Mouse (Mus musculus) Patski (cell line): Measurements from ENCODE around the gene Farsa. TPM values are rescaled to one million over a fixed set of nuclear protein-coding genes. Genes with fewer than 3 reads are reported as not detected.
A peak's percentile ranks its signal among the peaks of the same experiment; 100 is the strongest.

Experiments used
- ATAC-seq: fragments of 100-300 bp; one replicate; pipeline ENCODE4 v1.8.0; 2021
- CTCF ChIA-PET: fragments of 350-600 bp; sonication (Branson Sonifier 250); formaldehyde crosslinking; loops from one replicate; lab custom pipeline; 2022; ENCODE audit warnings: inconsistent platforms; lab: Charles Lee
- POLR2A ChIA-PET: fragments of 350-600 bp; sonication (Branson Sonifier 250); formaldehyde crosslinking; loops from one replicate; lab custom pipeline; 2022; ENCODE audit warnings: antibody characterized with exemption, inconsistent platforms; lab: Charles Lee
- DNase-seq: peaks from one replicate; pipeline ENCODE4 v3.0.0-alpha.2; 2011; ENCODE audit warnings: low read depth, low spot score
- H3K27me3 ChIP-seq: fragments of 371-371 bp; one replicate; pipeline ENCODE4 v1.5.1; 2021
- CTCF ChIP-seq: fragments of 100-300 bp; IDR thresholded peaks from one replicate; pipeline ENCODE4 v1.5.1; 2021
- in situ Hi-C: fragments of 300-500 bp; cut with MboI; formaldehyde crosslinking; loops from 3 replicates; pipeline ENCODE4 v1.11.1; 2018; ENCODE audit warnings: low pct_unique_long_range_greater_than_20kb, mixed read lengths
- polyA plus RNA-seq: library from polyadenylated mRNA; unstranded; gene quantifications from one replicate; pipeline ENCODE4 v1.2.3, GENCODE M21; 2021

Gene Farsa
- polyA plus RNA-seq, result 79.6 TPM

DNA sequence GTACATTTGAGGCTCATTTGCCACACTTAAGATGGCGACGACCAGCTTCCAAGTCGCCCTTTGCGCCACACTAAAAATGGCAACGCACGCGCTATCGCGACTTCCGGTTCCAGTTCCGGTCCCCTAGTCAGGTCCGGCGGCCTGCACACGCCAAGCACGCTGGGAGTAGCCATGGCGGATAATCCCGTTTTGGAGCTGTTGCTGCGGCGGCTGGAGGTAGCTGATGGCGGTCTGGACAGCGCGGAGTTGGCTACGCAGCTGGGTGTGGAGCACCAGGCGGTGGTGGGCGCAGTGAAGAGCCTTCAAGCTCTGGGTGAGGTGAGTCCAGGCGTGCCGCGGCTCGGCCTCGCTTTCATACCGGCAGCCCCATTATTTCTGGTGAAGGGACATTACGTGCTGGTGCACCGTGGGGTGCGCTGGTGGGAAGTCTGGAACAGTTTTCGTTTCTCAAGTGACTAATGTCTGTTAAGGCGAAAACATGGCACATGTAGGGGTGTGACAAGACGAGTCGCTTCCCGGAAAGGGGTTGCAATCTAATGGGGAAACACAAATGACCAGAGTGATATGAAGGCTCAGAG lies at the start of gene Farsa:
Farsa (plus strand) TSS at position 126 of the 578 bp plus-strand sequence.
- no peak for TF ChIP-seq CTCF
- H3K27me3 ChIP-seq, result no peaks in the 10 kb centered on the region
- in situ Hi-C loops, result no loop called here
- ChIA-PET POLR2A (interaction anchor here (1.4 to 2.0 kb wide), 3 partner anchors 9 to 11 kb away, joined by 6 to 11 read pairs (median 6); partner anchors contain the start of gene Calr), CTCF (interaction anchor here (0.7 to 1.5 kb wide), 4 partner anchors 10 to 46 kb away, joined by 3 read pairs; no protein-coding TSS in a partner anchor)
- peak; percentile 78 for ATAC-seq
- peak; percentile 64 for DNase-seq

DNA sequence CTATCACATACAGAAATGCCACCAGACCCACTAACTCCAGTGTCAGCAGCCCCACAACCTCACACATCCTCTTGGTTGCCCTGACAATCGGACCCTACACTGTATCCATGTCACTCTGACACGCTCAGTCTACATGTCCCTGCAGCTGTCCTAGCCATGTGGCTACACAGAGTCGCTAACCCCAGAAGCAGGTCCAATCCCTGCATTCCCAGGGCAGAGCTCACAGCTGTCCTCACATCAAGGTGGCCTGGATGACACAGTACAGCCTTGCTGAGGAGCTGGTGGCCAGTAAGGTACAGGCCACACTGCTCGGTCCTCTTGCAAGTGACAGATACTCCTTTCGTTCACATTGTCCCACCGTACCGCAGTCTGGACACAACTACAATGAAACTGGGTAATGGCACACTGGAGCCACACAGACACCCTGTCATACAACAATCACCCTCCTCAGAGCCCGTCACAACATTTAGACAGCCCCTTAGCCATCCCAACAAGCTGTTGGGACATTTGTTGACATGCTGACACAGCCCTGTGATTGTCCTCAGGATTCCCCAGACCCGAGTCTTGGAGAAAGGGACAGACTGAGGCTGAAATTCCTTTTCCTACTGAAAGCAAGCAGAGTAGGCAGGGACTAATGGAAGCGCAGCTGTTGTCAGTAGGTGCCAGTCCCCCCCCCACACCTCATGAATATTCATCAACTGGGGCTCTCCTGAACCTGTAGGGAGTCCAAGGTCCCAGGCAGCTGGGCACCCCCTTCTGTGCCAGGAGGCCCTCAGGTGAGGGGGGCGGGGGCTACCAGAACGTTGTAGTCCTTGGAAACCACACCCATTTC lies 47.5 kb upstream of the Farsa start:
- CTCF ChIA-PET, result interaction anchor here (0.9 to 8.3 kb wide), 5 partner anchors 8 to 101 kb away, joined by 3 to 80 read pairs (median 6); no protein-coding TSS in a partner anchor
- no peaks in the 10 kb centered on the region for H3K27me3 ChIP-seq
- in situ Hi-C loops, result no loop called here
- DNase-seq (no peak), ATAC-seq (no peak)
- TF ChIP-seq CTCF, result no peak
- POLR2A ChIA-PET, result interaction anchor here (0.6 to 1.5 kb wide), 3 partner anchors 25 to 1149 kb away, joined by 3 read pairs; no protein-coding TSS in a partner anchor

DNA sequence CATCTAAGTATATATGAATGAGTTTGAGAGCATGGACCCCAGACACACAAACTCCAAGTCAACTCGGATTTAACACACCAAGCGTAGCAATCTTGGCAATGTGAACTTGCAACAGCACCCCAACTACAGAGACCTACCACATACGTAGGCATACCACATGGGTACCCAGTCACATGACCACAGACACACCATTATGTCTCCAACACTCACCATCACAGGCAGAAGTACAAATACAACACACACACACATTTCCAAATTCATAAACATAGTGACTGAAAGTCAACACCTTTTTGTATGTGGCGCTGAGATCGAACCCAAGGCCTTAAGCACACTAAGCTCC lies 46.9 kb upstream of the Farsa start:
- POLR2A ChIA-PET, result interaction anchor here (0.6 kb wide), 1 partner anchor 1150 kb away, joined by 3 read pairs; no protein-coding TSS in a partner anchor
- no peaks in the 10 kb centered on the region for H3K27me3 ChIP-seq

DNA sequence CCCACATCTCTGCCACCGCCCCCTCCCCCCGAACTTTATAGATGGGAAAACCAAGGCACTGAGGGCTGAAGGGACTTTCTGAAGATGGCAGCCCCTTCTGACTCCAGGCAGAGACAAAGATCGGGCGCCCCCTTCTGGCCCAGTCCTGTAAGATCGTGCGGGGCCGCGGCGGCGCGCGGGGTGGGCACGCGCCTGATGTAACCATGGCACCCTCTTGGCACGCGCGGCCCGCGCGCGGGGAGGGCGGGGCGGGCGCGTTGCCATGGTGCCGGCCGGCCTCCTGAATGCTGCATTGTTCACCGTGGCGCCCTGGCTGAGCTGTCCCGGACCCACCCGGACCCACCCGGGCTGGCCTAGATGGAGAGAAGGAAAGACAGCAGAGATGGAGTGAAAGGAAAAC lies 45.9 kb upstream of the Farsa start:
- no peaks in the 10 kb centered on the region for H3K27me3 ChIP-seq
- in situ Hi-C loops, result loop anchor here (5.0 to 10.0 kb wide), 2 partner anchors 219 to 446 kb away; no protein-coding TSS in a partner anchor
- TF ChIP-seq CTCF, result peak; percentile 99
- ChIA-PET CTCF (interaction anchor here (1.3 to 8.3 kb wide), 4 partner anchors 68 to 103 kb away, joined by 3 to 80 read pairs (median 30); no protein-coding TSS in a partner anchor), POLR2A (interaction anchor here (0.9 kb wide), 1 partner anchor 102 kb away, joined by 3 read pairs; no protein-coding TSS in a partner anchor)
- ATAC-seq (peak; percentile 50), DNase-seq (no peak)

More for the DNA sequence above, 46.9 kb upstream of the Farsa start:
- DNase-seq, result no peak
- no peak for TF ChIP-seq CTCF
- in situ Hi-C loops, result loop anchor here (5.0 to 10.0 kb wide), 2 partner anchors 218 to 445 kb away; no protein-coding TSS in a partner anchor
- no peak for ATAC-seq
- CTCF ChIA-PET, result interaction anchor here (0.9 to 8.3 kb wide), 6 partner anchors 8 to 102 kb away, joined by 3 to 80 read pairs (median 8); no protein-coding TSS in a partner anchor

DNA sequence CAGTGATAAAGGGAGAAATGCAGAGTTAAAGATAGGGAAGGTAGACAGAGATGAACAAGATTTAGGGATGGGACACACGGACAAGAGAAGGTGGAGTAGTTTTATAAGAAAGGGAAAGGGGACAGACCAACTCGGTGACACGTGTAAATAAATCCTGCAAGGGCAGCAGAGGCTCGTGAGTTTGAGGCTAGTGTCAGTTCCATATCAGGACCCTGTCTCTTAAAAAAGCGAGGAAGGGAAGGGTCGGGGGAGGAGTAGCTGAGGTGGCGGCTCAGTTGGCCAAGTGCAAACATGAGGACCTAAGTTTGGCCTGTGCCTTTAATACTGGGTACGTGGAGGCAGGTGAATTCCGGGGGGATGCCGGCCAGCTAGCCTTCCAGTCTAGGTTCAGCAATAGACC lies 45.5 kb upstream of the Farsa start:
- ATAC-seq (no peak), DNase-seq (no peak)
- TF ChIP-seq CTCF, result no peak
- H3K27me3 ChIP-seq, result no peaks in the 10 kb centered on the region
- in situ Hi-C loops, result loop anchor here (5.0 to 10.0 kb wide), 2 partner anchors 219 to 447 kb away; no protein-coding TSS in a partner anchor
- ChIA-PET CTCF (interaction anchor here (1.1 to 8.3 kb wide), 5 partner anchors 69 to 113 kb away, joined by 3 to 80 read pairs (median 7); no protein-coding TSS in a partner anchor), POLR2A (interaction anchor here (0.9 kb wide), 1 partner anchor 102 kb away, joined by 3 read pairs; no protein-coding TSS in a partner anchor)

DNA sequence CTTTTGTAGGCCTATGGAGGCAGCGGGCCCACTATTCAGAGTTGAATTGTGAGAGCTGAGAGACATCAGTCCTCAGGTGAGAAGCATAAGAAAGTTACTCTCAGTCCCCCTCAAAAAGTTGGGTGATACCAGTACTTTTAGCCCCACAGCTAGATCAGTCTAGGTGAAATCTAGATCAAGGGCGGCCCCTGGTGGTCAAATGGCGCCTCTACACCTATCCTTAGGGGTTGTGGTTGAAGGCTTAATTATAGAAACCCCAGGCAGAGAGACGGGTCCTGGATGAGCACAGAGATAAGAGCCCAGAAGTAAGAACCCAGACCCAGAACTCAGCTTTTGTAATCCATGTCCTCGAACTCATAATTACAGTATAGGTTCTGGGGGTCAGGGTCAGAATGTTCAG lies 43.7 kb upstream of the Farsa start:
- DNase-seq, result no peak
- POLR2A ChIA-PET, result interaction anchor here (0.7 to 1.0 kb wide), 4 partner anchors 28 to 129 kb away, joined by 3 to 5 read pairs (median 3); no protein-coding TSS in a partner anchor
- in situ Hi-C loops, result loop anchor here (5.0 to 10.0 kb wide), 2 partner anchors 221 to 448 kb away; no protein-coding TSS in a partner anchor
- CTCF ChIA-PET, result interaction anchor here (0.7 to 8.3 kb wide), 20 partner anchors 12 to 228 kb away, joined by 3 to 80 read pairs (median 4); no protein-coding TSS in a partner anchor
- ATAC-seq, result peak; percentile 58
- H3K27me3 ChIP-seq, result no peaks in the 10 kb centered on the region
- peak; percentile 87 for TF ChIP-seq CTCF

DNA sequence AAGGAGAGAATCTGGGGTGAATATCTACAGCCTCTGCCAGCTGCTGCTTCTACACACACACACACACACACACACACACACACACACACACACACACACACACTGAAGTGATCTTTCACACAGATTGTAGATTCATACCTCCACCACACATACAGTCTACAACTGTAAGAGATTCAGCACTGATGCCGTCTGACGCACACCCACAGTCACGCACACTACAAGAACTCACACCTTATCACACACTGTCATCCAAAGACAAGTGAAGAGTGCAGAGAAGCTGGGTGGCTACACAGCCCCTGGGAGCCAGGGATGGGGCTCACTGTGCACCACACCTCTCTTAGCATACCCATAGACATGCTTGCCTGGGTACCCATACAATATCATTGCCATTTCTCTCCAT lies 43.0 kb upstream of the Farsa start:
- CTCF ChIA-PET, result interaction anchor here (0.7 to 8.3 kb wide), 23 partner anchors 10 to 229 kb away, joined by 3 to 80 read pairs (median 4); no protein-coding TSS in a partner anchor
- no peak for TF ChIP-seq CTCF

DNA sequence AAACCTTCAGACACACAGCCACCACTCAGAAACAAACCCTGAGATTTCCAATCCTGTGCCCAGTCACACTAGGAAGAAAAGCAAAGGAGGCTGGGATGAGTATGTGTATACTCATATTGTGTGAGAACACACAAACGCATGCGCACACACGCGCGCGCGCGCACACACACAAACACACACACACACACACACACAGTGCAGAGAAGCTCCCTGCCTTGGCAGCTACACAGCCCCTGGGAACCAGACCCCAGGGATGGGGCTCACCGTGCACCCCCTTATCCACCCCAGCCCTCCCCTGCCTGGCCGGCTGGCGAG lies 42.6 kb upstream of the Farsa start:
- no peaks in the 10 kb centered on the region for H3K27me3 ChIP-seq
- in situ Hi-C loops, result loop anchor here (5.0 to 10.0 kb wide), 2 partner anchors 222 to 449 kb away; no protein-coding TSS in a partner anchor
- DNase-seq, result no peak
- ATAC-seq, result no peak
- TF ChIP-seq CTCF, result no peak
- POLR2A ChIA-PET, result interaction anchor here (0.7 to 0.9 kb wide), 2 partner anchors 105 to 176 kb away, joined by 3 read pairs; no protein-coding TSS in a partner anchor
- CTCF ChIA-PET, result interaction anchor here (1.0 to 8.3 kb wide), 13 partner anchors 9 to 221 kb away, joined by 3 to 80 read pairs (median 8); partner anchors contain the start of gene Calr

More for the DNA sequence above, 43.0 kb upstream of the Farsa start:
- in situ Hi-C loops, result loop anchor here (5.0 to 10.0 kb wide), 2 partner anchors 222 to 449 kb away; no protein-coding TSS in a partner anchor
- ATAC-seq (no peak), DNase-seq (no peak)
- POLR2A ChIA-PET, result interaction anchor here (0.7 to 1.0 kb wide), 4 partner anchors 33 to 175 kb away, joined by 3 to 5 read pairs (median 3); no protein-coding TSS in a partner anchor
- H3K27me3 ChIP-seq, result no peaks in the 10 kb centered on the region
